Mouse (Mus musculus) lung, postnatal 10 days (tissue): Measurements from ENCODE around the gene Cacng7.

Experiments used
- DNase-seq: peaks from one replicate; pipeline ENCODE4 v3.0.0; 2021

Gene Cacng7

GRCm38 (mm10) chr7:3348326-3348725, 15.6 kb downstream of the Cacng7 start:
- no peak for DNase-seq

- no peak for DNase-seq
These were observed 17.0 kb downstream of the Cacng7 start for GRCm38 (mm10) chr7:3349775-3350174.

DNA sequence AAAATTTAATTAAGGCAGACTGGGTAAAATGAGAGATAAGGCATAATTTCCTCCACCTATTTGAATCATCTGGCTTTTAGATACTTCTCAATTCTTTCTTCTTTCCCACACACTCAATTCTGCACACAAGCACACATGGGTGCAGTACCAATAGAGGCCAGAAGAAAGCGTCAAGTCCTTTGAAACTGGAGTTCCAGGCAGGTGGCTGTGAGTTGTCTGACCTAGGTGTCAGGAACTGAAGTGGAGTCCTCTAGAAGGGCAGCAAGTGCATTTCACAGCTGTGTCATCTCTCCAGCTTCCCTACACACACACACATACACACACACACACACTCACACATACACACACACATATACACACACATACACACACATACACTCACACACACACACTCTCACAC, 18.8 kb downstream of the Cacng7 start:
- DNase-seq: no peak

GRCm38 (mm10) chr7:3354850-3355249, 22.1 kb downstream of the Cacng7 start:
- DNase-seq: no peak

DNA sequence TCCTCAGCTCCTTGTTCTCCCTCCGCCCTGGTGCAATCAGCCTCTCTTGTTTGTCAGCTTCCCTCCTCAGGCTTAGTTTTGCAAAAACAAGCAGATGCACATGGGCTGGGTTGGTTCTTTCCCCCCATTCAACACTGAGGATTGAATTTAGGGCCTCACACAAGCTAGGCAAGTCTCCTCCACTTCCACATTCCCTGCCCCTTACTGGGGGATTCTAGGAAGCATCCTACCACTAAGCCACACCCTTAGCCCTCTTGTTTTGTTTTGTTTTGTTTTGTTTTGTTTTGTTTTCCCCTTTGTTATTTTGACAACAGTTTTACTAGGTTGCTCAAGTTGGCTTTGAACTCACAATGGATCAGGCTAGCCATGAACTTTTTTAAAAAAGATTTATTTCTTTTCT, 27.9 kb downstream of the Cacng7 start:
- DNase-seq: no peak

DNA sequence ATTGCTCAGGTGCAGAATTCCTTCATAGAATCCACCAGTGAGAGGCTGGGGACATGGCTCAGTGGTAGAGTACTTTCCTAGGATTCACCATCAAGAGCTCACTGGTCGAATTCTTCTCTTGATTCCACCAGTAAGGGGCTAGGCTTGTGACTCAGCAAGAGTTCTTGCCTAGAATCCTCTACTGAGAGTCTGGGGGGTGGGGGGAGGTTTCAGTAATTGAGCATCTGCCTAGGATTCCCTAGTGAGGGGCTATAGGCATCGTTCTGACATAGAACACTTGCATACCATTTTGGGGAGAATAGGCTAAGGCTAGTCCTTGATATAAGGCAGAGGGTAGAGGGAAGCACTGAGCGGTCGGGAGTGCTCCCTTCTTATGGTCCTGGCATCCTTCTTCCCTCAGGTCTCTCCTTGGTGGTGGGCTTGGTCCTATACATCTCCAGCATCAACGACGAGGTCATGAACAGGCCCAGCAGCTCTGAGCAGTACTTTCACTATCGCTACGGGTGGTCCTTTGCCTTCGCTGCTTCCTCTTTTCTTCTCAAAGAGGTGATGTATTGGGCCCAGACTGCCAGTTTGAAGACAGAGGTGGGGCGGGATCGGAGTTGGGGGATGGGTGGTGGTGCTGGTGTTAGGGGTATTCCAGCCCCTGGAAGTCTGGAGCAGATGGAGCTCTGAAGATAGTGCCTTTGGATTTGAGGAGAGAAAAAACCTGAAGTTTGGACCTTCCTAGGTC, 33.0 kb downstream of the Cacng7 start:
- DNase-seq: no peak

- DNase-seq: no peak
These were observed 34.2 kb downstream of the Cacng7 start for GRCm38 (mm10) chr7:3366705-3367516.

- DNase-seq: no peak
These were observed 34.8 kb downstream of the Cacng7 start for GRCm38 (mm10) chr7:3367569-3367968.

DNA sequence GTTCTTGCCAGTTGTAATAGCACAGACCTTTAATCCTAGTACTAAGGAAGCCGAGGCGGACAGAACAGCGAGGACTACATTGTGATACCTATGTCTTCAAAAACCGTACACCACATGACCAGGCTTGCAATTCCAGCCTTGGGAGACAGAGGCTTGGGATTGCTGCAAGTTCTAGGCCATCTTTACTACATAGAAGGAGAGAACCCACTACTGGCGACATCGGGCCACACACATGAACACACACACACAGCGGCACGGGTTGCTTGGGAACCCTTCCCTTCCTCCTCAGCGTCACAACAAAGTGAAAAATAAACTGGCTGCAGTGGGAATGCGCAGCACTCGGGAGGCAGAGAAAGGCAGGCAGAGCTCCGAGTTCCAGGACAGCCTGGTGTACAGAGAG, 35.6 kb downstream of the Cacng7 start:
- no peak for DNase-seq

DNA sequence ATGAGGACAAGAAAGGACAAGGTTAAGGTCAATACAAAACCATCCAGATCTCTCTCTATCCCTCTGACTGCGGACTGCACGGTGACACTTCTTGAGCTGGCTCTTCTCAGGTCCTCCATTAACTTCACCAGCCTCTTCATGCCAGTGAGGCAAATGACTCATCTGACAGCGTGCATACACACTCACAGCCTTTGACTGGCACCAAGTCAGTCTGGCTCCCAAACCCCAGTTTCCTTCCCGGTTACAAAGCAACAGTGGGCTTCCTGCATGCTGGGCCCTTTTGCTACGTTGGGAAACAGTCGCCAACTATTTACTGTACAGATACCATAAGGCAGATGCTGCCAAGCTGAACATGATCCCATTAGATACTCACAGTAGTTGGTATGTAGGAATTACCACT, 36.4 kb downstream of the Cacng7 start:
- DNase-seq: no peak

DNA sequence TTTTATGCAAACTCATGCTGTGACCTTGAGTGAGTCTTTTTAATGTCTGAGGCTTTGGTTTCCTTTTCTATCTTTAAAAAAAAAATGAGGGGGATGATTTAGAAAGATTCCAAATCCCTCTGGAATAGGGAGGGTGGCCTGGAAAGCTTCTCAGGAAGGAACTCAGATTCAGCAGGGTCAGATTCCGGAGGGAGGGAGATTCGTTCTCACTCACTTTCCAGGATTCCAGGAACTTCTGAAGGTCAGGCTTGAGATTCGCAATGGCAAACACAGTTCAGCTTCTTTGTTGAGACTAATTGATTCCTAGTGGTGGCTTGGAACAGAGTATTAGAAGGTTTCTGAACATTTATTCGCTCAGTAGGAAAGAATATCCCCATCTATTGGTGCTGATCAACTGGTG, 37.7 kb downstream of the Cacng7 start:
- DNase-seq: no peak

DNA sequence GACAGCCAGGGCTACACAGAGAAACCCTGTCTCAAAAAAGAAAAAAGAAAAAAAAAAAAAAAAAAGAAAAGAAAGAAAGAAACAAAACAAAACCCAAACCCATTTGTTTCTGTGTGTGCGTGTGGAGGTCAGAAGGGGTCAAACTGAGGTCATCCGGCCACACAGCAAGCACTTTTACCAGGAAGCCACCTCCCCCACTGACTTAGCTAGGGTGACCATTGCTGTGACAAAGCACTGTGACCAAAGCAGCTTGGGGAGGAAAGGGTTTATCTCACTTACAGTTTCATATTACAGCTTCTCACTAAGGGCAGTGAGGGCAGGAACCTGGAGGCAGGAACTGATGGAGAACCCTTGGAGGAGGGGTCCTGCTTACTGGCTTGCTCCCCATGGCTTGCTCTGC, 39.6 kb downstream of the Cacng7 start:
- DNase-seq: no peak

GRCm38 (mm10) chr7:3373754-3374153, 41.0 kb downstream of the Cacng7 start:
- DNase-seq: peak; percentile 18

- DNase-seq: peak; percentile 74
These were observed 44.1 kb downstream of the Cacng7 start for GRCm38 (mm10) chr7:3376831-3377230.

DNA sequence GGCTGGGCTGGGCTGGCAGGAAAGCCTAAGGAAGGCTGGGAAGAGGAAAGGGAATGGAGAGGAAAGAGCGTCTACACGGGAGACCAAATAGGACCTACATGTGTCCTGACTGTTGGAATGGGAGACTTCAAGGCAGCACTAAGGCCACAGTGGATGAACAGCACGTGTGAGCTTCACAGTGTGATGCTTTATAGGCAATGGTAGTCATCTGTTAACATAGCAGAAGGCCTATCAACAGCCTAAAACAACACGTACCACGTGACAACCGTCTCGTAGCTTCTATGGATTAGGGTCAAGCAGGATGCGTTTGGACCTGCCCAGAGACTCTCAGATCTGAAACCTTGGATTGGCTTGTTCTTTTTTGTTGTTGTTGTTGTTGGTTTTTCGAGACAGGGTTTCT, 49.4 kb downstream of the Cacng7 start:
- DNase-seq: no peak

- no peak for DNase-seq
These were observed 52.1 kb downstream of the Cacng7 start for GRCm38 (mm10) chr7:3384807-3385319.

GRCm38 (mm10) chr7:3386036-3386730, 53.4 kb downstream of the Cacng7 start:
- DNase-seq: no peak

- DNase-seq: no peak
These were observed 55.0 kb downstream of the Cacng7 start for GRCm38 (mm10) chr7:3387761-3388160.

DNA sequence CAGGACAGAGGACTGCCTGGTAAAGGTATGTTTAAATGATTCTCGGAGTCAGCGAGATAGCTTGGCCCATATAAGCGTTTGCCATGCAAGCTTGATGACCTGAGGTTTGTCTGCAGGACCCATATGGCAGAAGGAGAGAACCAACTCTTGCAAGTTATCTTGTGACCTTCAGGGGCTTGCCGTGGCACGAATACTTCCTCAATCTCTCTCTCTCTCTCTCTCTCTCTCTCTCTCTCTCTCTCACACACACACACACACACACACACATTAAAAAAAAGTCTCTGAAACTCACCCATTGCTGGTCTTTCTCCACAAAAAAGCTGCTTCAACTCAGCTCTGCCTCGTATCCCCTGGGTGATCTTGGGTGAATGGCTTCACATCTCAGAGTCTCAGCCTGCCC, 56.1 kb downstream of the Cacng7 start:
- no peak for DNase-seq

DNA sequence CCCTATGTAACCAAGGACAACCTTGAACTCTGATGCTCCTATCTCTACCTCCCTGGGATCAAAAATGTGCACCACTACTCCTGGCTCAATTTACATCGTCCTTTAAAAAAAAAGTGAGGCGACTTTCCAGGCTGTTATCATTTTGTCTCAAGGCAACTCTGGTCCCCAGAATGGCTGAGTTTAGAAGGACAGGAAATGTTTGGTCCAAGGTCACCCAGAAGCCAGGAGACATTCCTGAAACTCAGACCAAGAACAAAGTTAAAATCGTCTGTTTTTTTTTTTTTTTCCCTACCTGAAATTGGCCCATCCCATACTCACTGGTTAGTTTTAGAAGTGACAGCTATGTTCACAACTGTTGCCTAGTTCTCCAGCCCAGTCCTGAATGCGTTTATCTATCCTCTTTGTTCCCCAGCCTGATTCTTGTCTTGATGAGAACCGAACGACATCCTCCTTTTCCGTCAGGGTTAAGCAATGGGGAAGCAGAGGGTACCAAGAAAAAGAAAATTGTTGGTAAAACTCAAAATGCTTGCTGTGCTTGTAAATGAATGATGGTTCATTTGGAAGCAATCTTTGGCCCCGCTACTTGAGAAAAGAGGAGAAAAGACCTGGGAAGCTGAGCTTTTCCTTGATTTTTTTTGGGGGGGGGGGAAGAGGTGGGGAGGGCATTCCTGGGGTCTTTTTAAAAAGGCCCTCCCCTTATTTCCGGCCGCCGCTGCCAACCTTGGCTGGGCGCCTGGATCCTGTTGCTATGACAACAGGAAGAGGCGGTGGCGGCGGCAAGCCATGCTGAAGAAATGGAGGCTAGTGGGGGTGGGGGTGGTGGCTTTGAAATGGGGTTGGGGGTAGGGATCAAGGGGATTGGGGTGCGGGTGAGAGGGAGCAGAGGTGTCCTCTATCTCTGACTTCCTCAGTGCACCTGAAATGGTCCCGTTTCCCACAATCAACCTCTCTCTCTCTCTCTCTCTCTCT, 57.0 kb downstream of the Cacng7 start:
- peak; percentile 59 for DNase-seq

DNA sequence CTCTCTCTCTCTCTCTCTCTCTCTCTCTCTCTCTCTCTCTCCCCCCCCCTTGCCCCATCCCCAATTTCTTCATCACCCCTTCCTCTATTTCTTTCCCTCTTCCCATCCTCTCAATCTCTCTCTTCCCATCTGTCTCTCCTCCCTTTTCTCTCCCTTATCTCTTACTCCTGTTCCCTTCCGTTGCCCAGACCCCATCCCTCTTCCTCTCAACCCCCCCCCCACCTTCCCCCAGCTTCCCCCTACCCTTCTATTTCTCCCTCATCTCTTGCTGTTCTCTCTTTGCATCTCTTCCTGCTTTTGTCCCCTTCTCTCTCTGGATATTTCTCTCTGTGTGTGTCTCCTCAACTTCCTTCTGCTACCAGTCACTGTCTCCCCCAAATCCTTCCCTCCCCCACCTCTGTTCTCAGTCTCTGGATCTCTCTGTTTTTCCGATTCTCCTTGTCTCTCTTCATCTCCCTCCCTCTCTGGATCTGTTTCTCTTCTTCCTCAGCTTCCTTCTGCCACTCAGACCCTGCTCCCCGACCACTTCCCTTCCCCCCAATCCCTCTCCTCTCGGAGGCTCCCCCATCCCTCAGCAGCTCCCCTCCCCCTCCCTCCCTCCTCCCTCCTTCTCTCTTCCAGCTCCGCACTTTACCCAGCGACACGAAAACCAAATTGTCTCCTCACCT, 57.8 kb downstream of the Cacng7 start, which contains the start of gene Cacng8:
TSS of gene Cacng8 (plus strand) at position 271 of the 668 bp plus-strand sequence.
- DNase-seq: no peak

DNA sequence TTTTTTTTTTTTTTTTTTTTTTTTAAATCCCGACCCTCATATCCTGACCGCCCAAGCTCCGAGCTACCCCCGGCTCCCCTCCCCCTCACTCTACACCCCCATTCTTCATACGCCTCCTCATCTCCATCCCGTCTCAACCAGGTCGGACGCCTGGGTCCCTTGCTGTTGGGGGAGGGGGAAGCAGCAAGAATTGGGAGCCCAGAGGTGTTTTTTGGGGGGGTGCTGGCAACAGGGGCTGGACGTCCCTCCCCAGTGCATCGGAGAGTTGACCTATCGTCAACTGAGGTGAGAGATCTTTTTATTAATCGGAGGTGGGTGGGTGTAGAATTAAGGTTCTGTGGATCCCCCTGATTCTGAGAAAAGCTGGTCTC, 58.3 kb downstream of the Cacng7 start:
- no peak for DNase-seq
